Mouse (Mus musculus) embryonic facial prominence, embryonic 13.5 days (tissue): ENCODE measurements at regions not wholly inside any gene's neighbourhood (a gene's known extent, or its start where the extent isn't known, plus 50 kb on each side); places are given as distances from the start of the nearest gene placed in this dataset.
"Not testable (repeated sequence)": the region's sequence is repeated elsewhere in the genome, so short reads cannot be mapped to it uniquely, and the experiment has no call there.

Experiments
- ATAC-seq: fragments of 200-750 bp; cut with Nextera tagmentation; 2 replicates; pipeline ENCODE4 v1.8.0; 2017; ENCODE audit warnings: low read depth; ENCODE audit not compliant: insufficient number of reproducible peaks, insufficient read depth, low FRiP score, low TSS enrichment
- H3K27ac ChIP-seq: fragments of 300-500 bp; sonication (generic); 2 replicates; pipeline ENCODE4 v1.5.1; 2015; ENCODE audit warnings: moderate library complexity, mild to moderate bottlenecking, inconsistent platforms
- H3K27me3 ChIP-seq: fragments of 300-500 bp; sonication (generic); 2 replicates; pipeline ENCODE4 v1.6.1; 2015; ENCODE audit warnings: mild to moderate bottlenecking, inconsistent platforms
- H3K36me3 ChIP-seq: fragments of 300-500 bp; sonication (generic); 2 replicates; pipeline ENCODE4 v1.6.1; 2015; ENCODE audit warnings: mild to moderate bottlenecking, inconsistent platforms
- H3K4me1 ChIP-seq: fragments of 300-500 bp; sonication (generic); 2 replicates; pipeline ENCODE4 v1.6.1; 2015; ENCODE audit warnings: inconsistent platforms
- H3K4me2 ChIP-seq: fragments of 300-500 bp; sonication (generic); 2 replicates; pipeline ENCODE4 v1.6.1; 2015; ENCODE audit warnings: moderate library complexity, mild to moderate bottlenecking, inconsistent platforms
- H3K4me3 ChIP-seq: fragments of 300-500 bp; sonication (generic); 2 replicates; pipeline ENCODE4 v1.5.1; 2015; ENCODE audit warnings: mild to moderate bottlenecking, inconsistent platforms
- H3K9ac ChIP-seq: fragments of 300-500 bp; sonication (generic); 2 replicates; pipeline ENCODE4 v1.6.1; 2015; ENCODE audit warnings: mild to moderate bottlenecking, inconsistent platforms
- H3K9me3 ChIP-seq: fragments of 300-500 bp; sonication (generic); 2 replicates; pipeline ENCODE4 v1.6.1; 2016; ENCODE audit warnings: inconsistent platforms
- WGBS: fragments of 180-500 bp; shearing (Covaris S2); methylation state at CpG from one replicate; pipeline ENCODE4 v1.1.7; 2015; ENCODE audit warnings: mixed read lengths; 5-methylcytosine and 5-hydroxymethylcytosine counted together

- no peaks in the 10 kb centered on the region for H3K36me3 ChIP-seq
- H3K4me1 ChIP-seq = no peaks in the 10 kb centered on the region
- 65% methylated on average over 5 of the region's 5 CpGs for WGBS
- 0 out of 2 replicates have a peak, but pooled peaks cover 6% of the 10 kb centered on the region for H3K9me3 ChIP-seq
- H3K27ac ChIP-seq = no peak overlapping the region
- no peak overlapping the region for H3K4me3 ChIP-seq
- H3K4me2 ChIP-seq = no peak overlapping the region
- no peaks in the 10 kb centered on the region for H3K27me3 ChIP-seq
- H3K9ac ChIP-seq = no peak overlapping the region
- ATAC-seq = no peak
Observed at GRCm38 (mm10) chr6:140221653-140222272, 180.5 kb upstream of the Plcz1 start.

GRCm38 (mm10) chr6:140218789-140219188, 177.5 kb upstream of the Plcz1 start:
- Histone ChIP-seq H3K4me1 (no peaks in the 10 kb centered on the region), H3K4me2 (no peak overlapping the region), H3K36me3 (no peaks in the 10 kb centered on the region), H3K27me3 (no peaks in the 10 kb centered on the region), H3K4me3 (no peak overlapping the region), H3K9ac (no peak overlapping the region), H3K9me3 (0 out of 2 replicates have a peak, but pooled peaks cover 5% of the 10 kb centered on the region), H3K27ac (no peak overlapping the region)
- ATAC-seq = no peak
- WGBS = 86% methylated on average over 10 of the region's 10 CpGs

GRCm38 (mm10) chr6:140212403-140212802, 171.1 kb upstream of the Plcz1 start:
- Histone ChIP-seq H3K9me3 (peaks cover 7% of the 10 kb centered on the region; the same call in 1 of the 2 replicates), H3K4me1 (0 out of 2 replicates have a peak, but pooled peaks cover 5% of the 10 kb centered on the region), H3K9ac (no peak overlapping the region), H3K27me3 (no peaks in the 10 kb centered on the region), H3K4me2 (no peak overlapping the region), H3K36me3 (no peaks in the 10 kb centered on the region), H3K4me3 (no peak overlapping the region), H3K27ac (no peak overlapping the region)
- no peak for ATAC-seq
- WGBS = 67% methylated on average over 2 of the region's 2 CpGs

- no peak for ATAC-seq
- H3K4me1 ChIP-seq = 0 out of 2 replicates have a peak, but pooled peaks cover 5% of the 10 kb centered on the region
- 93% methylated on average over 6 of the region's 6 CpGs for WGBS
Observed at GRCm38 (mm10) chr6:140210141-140210540, 168.9 kb upstream of the Plcz1 start.

GRCm38 (mm10) chr6:140209083-140209482, 167.8 kb upstream of the Plcz1 start:
- Histone ChIP-seq H3K4me1 (0 out of 2 replicates have a peak, but pooled peaks cover 5% of the 10 kb centered on the region), H3K4me2 (no peak overlapping the region), H3K9ac (no peak overlapping the region), H3K36me3 (no peaks in the 10 kb centered on the region), H3K27me3 (no peaks in the 10 kb centered on the region), H3K4me3 (no peak overlapping the region), H3K9me3 (peaks cover 11% of the 10 kb centered on the region; the same call in 1 of the 2 replicates), H3K27ac (no peak overlapping the region)
- WGBS = 40% methylated on average over 14 of the region's 14 CpGs
- ATAC-seq = no peak

More at GRCm38 (mm10) chr6:140210141-140210540, 168.9 kb upstream of the Plcz1 start:
- Histone ChIP-seq H3K27me3 (no peaks in the 10 kb centered on the region), H3K36me3 (no peaks in the 10 kb centered on the region), H3K27ac (no peak overlapping the region), H3K4me2 (no peak overlapping the region), H3K9ac (no peak overlapping the region), H3K9me3 (peaks cover 11% of the 10 kb centered on the region; the same call in 1 of the 2 replicates), H3K4me3 (no peak overlapping the region)

GRCm38 (mm10) chr6:140208375-140208774, 167.1 kb upstream of the Plcz1 start:
- no peak overlapping the region for H3K27ac ChIP-seq
- H3K4me1 ChIP-seq = 0 out of 2 replicates have a peak, but pooled peaks cover 5% of the 10 kb centered on the region
- H3K9me3 ChIP-seq = peaks cover 11% of the 10 kb centered on the region; the same call in 1 of the 2 replicates
- no peak overlapping the region for H3K4me3 ChIP-seq
- no peaks in the 10 kb centered on the region for H3K27me3 ChIP-seq
- no peak overlapping the region for H3K4me2 ChIP-seq
- WGBS = 67% methylated on average over 3 of the region's 3 CpGs
- no peaks in the 10 kb centered on the region for H3K36me3 ChIP-seq
- ATAC-seq = no peak
- no peak overlapping the region for H3K9ac ChIP-seq

- not testable (repeated sequence) for H3K9ac ChIP-seq, H3K4me2 ChIP-seq, H3K9me3 ChIP-seq, H3K27ac ChIP-seq, ATAC-seq, H3K4me3 ChIP-seq, H3K36me3 ChIP-seq, H3K27me3 ChIP-seq, H3K4me1 ChIP-seq
- 89% methylated on average over 11 of the region's 11 CpGs for WGBS
Observed at GRCm38 (mm10) chr6:140206676-140207075, 165.4 kb upstream of the Plcz1 start.

- H3K9me3 ChIP-seq = no peaks in the 10 kb centered on the region
- ATAC-seq = no peak
- no peak overlapping the region for H3K9ac ChIP-seq
- H3K27me3 ChIP-seq = no peaks in the 10 kb centered on the region
- H3K4me1 ChIP-seq = no peaks in the 10 kb centered on the region
- H3K36me3 ChIP-seq = no peaks in the 10 kb centered on the region
- H3K4me2 ChIP-seq = no peak overlapping the region
- 84% methylated on average over 1 of the region's 1 CpGs for WGBS
- H3K27ac ChIP-seq = no peak overlapping the region
- H3K4me3 ChIP-seq = no peak overlapping the region
Observed at GRCm38 (mm10) chr6:140201356-140201755, 160.1 kb upstream of the Plcz1 start.

- H3K4me3 ChIP-seq = no peak overlapping the region
- H3K4me2 ChIP-seq = no peak overlapping the region
- no peaks in the 10 kb centered on the region for H3K27me3 ChIP-seq
- 75% methylated on average over 5 of the region's 5 CpGs for WGBS
- no peaks in the 10 kb centered on the region for H3K9me3 ChIP-seq
- H3K36me3 ChIP-seq = no peaks in the 10 kb centered on the region
- no peaks in the 10 kb centered on the region for H3K4me1 ChIP-seq
- no peak overlapping the region for H3K27ac ChIP-seq
- no peak overlapping the region for H3K9ac ChIP-seq
- ATAC-seq = no peak
Observed at GRCm38 (mm10) chr6:140200322-140200721, 159.1 kb upstream of the Plcz1 start.

GRCm38 (mm10) chr6:140198036-140198435, 156.8 kb upstream of the Plcz1 start:
- Histone ChIP-seq H3K4me3 (no peak overlapping the region), H3K27me3 (no peaks in the 10 kb centered on the region), H3K4me2 (no peak overlapping the region), H3K27ac (no peak overlapping the region), H3K9ac (no peak overlapping the region), H3K36me3 (no peaks in the 10 kb centered on the region), H3K9me3 (no peaks in the 10 kb centered on the region), H3K4me1 (peaks cover 13% of the 10 kb centered on the region)
- 84% methylated on average over 6 of the region's 6 CpGs for WGBS
- no peak for ATAC-seq

GRCm38 (mm10) chr6:140197113-140197675, 155.9 kb upstream of the Plcz1 start:
- Histone ChIP-seq H3K27ac (no peak overlapping the region), H3K9me3 (no peaks in the 10 kb centered on the region), H3K4me3 (no peak overlapping the region), H3K4me2 (no peak overlapping the region), H3K4me1 (peaks cover 13% of the 10 kb centered on the region), H3K36me3 (no peaks in the 10 kb centered on the region), H3K27me3 (no peaks in the 10 kb centered on the region), H3K9ac (no peak overlapping the region)
- ATAC-seq = no peak
- WGBS = 82% methylated on average over 8 of the region's 8 CpGs

GRCm38 (mm10) chr6:140194276-140194675, 153.0 kb upstream of the Plcz1 start:
- Histone ChIP-seq H3K4me3 (no peak overlapping the region), H3K9me3 (no peaks in the 10 kb centered on the region), H3K27ac (no peak overlapping the region), H3K4me2 (no peak overlapping the region), H3K9ac (no peak overlapping the region), H3K4me1 (peaks cover 13% of the 10 kb centered on the region), H3K36me3 (no peaks in the 10 kb centered on the region), H3K27me3 (no peaks in the 10 kb centered on the region)
- 88% methylated on average over 2 of the region's 2 CpGs for WGBS
- ATAC-seq = no peak
